Mouse (Mus musculus): Measurements from ENCODE around the gene Babam2. TPM values are rescaled to one million over a fixed set of nuclear protein-coding genes. Genes with fewer than 3 reads are reported as not detected.
A peak's percentile ranks its signal among the peaks of the same experiment; 100 is the strongest.

Babam2 gene
- total RNA-seq, 2 experiments from 2014 or later: 41.3 to 44.5 TPM

DNA sequence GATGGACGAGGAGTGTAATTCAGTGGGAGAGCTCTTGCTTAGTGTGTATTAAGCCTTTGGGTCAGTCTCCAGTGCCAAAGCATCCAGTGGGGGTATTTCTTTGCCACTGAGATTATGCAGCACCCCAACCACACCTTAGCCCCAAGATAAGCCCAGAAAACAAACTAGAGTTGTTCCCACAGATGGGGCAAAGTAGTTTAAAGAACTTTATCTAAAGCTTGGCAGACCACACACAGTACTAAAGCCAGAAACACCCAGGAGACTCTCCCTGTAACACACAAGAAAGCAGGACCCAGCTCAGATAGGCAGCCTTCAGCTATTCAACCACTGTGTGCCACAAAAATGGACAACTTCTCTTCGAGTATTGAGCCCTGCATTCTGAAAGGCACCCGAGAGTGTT, 376.6 kb downstream of the Babam2 start:
- intact Hi-C loops (cut with DNase I): no loop called here
- DNase-seq (ENCODE audit: low spot score in 2 of 2): no peak

DNA sequence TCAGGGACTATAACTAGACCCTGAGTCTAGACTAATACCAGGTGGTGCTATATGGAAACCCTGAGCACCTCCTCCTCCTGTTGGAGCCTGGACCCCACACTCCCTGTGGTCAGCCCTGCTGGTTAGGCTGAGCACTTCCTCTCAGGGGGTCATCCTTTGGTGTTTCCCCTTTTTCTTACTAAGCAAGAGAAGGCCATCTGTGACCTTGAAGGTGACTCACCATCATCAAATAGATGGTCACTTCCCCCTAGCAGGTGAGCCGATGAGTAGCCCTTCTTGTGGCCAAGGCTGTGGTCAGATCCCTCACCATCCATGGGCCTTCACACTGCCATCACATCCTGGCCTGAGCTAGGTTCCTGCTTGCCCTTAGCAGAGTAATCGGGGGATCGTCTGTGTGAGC, 379.7 kb downstream of the Babam2 start:
- DNase-seq (ENCODE audit: low spot score in 2 of 2): no peak
- intact Hi-C loops (cut with DNase I): no loop called here

DNA sequence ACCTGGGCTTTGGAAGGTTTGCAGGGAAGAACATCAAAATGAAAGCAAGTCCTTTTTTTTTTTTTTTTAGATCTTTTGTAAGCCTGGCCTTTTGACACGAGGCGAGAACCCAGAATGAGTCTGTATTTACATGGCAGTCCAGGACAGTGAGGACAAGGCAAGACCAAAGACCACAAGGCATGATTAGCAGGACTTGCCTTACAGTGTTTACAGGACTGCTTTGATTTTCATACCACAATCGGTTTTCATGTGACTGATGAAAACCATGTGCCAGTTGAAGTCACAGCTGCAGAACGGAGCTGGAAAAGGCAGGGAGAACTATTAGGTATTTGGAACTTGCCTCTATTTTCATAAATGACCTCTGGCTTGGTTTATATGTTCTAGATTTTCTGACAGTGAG, 381.5 kb downstream of the Babam2 start:
- intact Hi-C loops (cut with DNase I): no loop called here
- no peak for DNase-seq (ENCODE audit: low spot score in 2 of 2)

DNA sequence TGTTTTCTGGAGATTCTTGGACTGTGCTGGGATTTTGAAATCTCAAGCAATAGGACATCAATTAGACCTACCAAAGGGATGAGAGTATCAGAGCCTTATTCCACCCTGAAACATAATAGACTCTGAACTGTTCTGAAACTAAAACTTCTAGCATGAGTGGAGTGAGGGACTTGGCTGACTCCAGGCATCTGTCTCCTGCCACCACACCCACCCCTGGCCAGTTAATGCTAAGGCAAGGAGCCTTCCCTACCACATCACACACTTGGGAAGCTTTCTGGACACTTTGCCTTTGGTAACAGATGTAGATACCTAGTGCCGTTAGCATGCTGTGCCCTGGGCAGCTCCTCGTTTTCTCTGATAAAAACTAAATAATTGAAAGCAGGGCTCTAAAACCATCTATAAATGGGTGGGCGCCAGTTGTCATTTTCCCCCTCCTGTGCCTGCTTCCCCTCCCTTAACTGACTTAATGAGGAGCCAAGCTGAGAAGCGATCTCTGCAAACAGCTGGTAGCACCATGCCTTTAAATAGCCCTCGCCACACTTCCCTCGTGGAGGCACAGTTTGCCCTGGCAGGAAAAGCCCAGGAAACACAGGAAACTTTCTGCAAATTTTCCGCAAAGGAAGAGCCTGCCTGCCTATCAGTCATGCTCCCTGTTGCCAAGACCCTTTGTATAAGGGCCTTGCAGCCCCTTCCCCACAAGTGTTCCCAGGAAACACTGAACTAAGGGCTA, 383.2 kb downstream of the Babam2 start:
- intact Hi-C loops (cut with DNase I): no loop called here

DNA sequence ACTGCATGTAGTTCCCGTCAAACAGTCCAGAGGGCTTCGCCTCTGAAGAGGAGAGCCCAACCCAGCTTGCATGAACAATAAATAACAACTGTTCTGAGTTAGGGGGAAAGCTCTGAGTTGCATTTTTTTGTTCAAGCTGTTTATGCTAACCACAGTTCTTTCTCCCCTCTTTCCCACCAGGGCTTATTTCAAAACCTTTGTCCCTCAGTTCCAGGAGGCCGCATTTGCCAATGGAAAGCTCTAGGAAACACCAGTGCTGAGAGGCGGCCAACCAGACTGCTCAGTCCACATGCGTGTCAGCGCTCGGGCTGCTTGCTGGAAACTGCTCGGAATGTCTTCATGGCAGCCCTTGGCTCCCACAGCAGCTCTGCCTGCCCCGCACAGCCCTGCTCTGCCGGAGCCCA, 386.9 kb downstream of the Babam2 start:
- intact Hi-C loops (cut with DNase I): no loop called here
- no peak for DNase-seq (ENCODE audit: low spot score in 2 of 2)

More for the DNA sequence above, 383.2 kb downstream of the Babam2 start:
- DNase-seq (ENCODE audit: low spot score in 2 of 2): peak; percentile 33 to 43

DNA sequence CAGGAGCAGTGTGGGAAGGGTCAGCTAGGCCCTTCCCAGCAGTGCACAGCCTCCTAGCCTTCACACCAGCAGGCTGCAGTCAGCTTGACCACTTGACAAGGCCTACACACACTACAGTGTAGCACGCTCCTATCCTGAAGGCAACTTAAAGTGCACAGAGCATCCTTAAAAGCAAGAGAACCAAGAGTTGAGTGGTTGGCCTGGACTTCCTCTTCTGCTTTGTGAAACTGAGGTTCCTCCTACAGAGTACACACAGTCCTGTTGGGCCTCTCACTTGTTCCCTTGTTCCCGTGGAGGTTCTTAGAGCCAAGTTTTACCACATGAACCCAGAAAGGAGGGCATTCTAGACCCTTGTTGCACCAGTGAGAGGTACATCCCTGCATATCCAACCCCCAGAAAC, 388.1 kb downstream of the Babam2 start:
- intact Hi-C loops (cut with DNase I): no loop called here
- DNase-seq (ENCODE audit: low spot score in 2 of 2): no peak

DNA sequence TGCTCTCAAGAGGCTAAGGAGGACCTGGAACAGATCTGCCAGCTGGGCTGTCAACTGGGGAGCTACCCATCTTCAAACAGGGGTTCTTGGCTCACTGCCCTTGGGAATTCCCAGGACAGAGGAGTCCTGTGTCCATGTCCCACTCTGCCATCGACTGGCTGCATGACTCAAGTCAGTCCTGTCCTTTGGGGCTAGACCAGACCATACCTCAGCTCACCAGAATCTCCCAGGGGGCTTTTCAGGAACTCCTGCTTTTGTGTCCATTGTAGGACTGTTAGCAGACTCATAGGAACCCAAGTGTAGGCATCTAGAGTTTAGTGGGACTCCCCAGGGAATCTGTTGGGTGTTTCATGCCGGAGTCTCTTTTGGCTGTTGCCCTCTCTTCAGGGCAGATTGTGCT, 388.5 kb downstream of the Babam2 start:
- no peak for DNase-seq (ENCODE audit: low spot score in 2 of 2)
- intact Hi-C loops (cut with DNase I): no loop called here

DNA sequence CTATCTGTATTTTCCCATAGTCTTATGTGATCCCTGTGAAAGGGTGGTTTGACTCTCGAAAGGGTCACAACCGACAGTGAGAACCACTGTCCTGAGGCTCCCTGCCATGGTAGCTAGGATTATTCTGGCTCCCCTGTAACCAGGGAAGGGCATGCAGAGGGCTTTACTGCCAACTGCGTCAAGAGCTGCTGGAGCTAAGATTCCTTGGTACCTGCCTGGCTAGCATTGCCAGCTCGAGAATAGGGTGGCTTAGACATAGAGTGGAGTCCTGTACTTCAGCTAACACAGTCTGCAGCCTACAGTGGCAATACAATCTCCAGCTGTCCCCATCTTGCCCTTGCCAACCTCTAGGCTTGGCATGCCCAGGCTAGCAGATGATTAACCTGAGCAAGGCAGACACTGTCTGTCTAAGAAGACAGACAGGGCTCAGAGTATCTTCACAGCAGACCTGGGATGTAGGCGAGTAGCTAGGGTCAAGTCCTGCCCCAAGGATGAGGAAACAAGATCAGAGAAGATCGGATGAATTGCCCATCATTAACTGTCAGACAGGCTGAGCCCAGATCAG, 389.1 kb downstream of the Babam2 start:
- intact Hi-C loops (cut with DNase I): no loop called here
- no peak for DNase-seq (ENCODE audit: low spot score in 2 of 2)

DNA sequence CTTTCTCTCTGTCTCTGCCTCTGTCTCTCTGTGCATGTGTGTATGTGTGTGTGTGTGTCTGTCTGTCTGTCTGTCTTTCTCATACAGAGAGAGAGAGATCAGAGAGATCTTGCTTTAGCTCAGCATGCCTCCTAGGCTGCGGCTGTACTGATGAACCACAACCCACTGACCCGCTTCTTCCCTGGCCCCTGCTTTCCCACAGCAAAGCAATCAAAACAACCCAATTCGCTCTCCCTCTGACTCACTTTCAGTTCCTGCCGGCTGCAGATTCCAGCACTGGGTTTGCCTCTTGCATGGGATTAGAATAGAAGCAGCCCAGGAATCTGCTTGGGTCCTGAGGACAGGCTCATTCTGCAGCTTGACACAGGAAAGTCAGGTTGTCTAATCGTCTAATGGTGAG, 392.0 kb downstream of the Babam2 start:
- no peak for DNase-seq (ENCODE audit: low spot score in 2 of 2)
- intact Hi-C loops (cut with DNase I): no loop called here

DNA sequence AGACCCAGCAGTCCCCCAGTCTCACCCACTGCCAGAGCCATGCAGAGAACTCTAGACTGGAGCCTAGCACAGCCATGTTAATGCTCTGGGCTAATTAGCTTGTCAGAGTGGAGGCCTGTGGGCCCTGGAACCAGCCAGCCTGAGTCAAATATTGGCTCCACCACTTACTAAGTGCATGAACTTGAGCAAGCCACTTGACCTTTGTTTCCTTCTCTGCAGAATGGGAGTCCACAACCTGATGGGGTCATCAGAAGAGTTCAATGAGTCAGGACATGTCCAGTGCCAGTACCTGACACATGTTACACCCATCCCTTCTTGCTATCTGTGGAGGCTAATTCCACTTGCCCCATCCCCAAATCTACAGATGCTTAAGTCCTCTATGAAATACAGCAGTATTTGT, 394.8 kb downstream of the Babam2 start:
- intact Hi-C loops (cut with DNase I): no loop called here
- no peak for DNase-seq (ENCODE audit: low spot score in 2 of 2)

DNA sequence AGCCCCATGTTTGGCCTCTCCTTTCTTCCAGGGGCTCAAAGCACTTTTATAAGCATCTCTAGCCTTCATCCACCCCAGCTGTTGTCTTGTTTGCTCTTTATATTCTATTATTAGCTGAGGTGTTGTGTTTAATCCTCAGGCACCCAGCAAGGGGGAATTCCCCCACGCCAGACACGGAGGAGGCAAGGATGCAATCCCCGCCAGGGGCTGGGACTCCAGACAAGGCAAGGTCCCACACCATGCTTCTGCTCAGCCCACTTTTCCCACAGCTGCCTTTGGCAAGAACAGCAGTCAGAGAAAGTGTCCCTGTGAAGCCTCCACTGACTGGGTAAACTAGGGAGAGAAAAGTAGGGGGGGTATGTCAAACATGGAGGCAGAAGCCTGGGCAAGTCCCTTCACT, 401.2 kb downstream of the Babam2 start:
- intact Hi-C loops (cut with DNase I): no loop called here
- no peak for DNase-seq (ENCODE audit: low spot score in 2 of 2)

DNA sequence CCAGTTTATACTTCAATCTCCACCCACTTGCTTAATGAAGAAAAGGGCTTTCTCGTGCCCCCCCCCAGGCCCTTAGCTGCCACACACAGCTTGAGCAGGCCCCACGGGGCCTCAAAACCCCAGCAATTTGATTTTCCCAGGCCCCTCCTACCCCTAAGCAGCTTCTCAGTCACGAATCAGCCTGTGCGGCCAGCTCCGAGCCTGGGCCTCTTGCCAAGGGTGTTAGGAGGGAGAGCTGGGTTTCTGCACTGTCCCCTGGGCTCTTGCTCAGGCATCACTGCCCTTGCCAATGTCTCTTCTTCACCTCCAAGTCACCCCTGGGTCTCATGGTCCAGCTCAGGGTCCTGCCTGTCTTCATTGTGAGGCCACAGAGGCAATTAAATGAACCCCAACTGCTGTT, 405.0 kb downstream of the Babam2 start:
- peak; percentile 14 to 30 for DNase-seq (ENCODE audit: low spot score in 2 of 2)
- intact Hi-C loops (cut with DNase I): no loop called here

DNA sequence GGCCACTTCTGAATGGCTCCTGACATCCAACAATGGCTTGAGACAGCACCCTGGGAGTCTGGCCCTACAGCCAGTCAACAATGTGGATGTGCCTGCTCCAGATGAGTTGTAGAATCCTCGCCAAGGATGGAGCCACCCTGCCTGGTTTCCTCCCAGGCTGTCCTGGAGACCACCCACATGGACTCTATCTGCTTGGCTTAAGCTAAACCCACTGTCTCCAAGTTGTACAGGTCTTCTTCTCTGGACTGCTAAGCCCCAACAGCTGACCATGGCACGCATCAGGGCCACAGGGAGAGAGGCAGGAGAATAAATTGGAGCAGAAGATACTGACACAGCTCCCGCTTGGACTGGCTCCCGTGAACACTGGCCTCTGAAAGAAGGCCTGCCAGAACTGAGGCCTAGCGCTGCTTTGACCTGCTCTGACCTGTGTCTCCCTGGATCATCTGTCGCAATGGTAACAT, 405.5 kb downstream of the Babam2 start:
- intact Hi-C loops (cut with DNase I): no loop called here
- DNase-seq (ENCODE audit: low spot score in 2 of 2): no peak

DNA sequence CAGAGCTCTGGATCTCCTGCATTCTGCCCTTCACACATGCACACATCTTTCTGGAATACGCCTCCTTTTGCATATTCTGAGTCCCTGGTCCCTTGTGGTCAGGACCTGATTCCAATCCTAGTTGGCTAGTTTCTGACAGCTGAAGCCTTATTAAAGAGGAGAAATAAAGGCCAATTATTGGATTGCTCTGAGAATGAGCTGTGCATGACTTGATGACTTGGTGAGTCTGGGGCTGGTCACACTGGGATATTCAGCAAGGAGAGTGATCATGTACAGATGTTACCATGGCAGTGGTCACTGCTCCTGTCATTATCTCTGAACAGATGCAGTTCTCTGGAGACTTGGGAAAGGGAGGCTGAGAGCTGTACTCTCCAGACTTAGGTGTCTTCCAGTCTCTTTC, 406.1 kb downstream of the Babam2 start:
- no peak for DNase-seq (ENCODE audit: low spot score in 2 of 2)
- intact Hi-C loops (cut with DNase I): no loop called here

DNA sequence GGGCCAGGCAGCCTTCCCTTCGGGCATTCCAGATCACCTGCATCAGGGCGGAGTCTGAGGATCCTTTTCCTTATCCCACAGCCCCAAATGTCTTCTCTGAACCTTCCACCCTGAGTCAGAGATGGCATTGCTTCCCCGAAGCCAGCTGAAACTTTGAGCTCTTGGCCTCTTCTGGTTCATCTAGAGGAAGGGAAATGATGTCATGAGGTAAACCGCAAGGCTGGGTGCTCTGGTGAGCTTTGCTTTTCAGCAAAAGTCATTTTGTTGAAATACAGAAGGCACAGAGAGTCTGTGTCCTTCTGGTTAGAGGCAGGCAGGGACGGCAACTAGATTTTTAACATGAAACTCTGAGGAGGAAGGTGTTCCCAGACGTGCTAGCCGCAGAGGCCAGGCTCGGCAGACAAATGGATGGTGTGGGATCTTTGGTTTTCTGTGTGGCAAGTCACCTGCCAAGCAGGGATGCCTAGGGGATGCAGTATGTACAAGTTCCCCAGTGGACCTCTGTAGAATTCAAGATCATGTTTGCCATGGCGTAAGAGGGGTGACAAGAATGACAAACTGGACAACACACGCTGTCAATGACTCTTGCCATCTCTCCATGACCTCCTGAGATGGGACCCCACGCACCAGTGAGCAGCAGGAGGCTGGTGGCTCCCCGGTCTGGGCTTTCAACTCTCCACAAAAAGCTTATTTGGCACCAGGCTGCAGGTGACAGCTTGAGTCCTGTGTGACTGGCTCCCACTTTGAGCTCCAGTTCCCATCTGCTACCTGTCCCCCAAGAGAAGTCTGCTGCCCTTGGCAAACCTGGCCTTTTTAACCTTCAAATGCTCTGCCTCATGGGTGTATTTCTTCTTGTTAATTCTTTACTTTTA, 406.9 kb downstream of the Babam2 start:
- intact Hi-C loops (cut with DNase I): no loop called here
- DNase-seq (ENCODE audit: low spot score in 2 of 2): no peak

DNA sequence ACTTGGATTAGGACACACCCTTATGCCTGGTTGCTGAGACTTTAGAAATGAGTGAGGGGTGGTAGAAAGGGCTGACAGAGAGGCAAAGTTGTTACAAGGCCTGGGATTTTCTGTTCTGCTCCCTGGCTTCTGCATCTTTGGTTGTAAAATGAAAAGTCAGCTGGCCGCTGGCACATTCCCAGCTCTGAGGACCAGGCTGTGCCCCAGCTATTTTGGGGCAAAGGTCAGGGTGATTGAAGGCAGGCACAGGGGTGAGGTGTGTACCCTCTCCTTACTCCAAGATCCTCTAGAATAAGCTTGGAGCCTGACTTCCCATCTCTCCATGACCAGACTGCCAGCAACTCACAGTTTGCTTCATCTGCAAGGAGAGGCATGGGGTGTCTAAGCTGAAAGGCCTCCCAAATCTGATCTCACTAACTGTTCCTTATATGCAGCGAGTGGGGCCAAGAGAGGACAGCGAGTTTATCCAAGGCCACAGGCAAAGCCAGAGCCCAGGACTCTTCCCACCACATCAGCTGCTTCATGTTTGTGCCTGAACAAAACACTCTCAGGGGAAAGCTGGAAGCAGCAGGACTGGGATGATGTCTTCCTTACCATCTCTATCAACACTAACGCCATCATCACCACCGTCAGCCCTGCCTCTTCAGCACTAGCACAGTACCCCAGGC, 409.1 kb downstream of the Babam2 start:
- intact Hi-C loops (cut with DNase I): no loop called here
- DNase-seq (ENCODE audit: low spot score in 2 of 2): no peak

DNA sequence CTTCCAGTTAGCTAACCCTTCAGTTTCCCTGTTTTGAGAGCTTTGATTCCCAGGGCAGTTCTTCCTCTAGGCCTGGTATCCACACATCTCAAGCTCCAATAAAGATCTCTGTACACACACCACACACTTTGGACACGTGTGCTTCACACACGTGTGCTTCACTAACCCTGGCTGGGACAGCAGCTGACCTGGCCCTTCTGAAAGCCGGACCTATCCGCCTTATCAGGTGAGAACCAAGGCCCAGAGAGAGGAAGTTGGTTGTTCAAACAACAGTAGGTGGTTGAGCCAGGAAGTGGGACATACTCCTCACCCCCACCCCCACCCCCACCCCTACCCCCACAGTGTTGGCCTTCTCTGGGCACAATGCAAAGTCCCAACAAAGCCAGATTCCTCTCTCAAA, 413.2 kb downstream of the Babam2 start:
- intact Hi-C loops (cut with DNase I): no loop called here

DNA sequence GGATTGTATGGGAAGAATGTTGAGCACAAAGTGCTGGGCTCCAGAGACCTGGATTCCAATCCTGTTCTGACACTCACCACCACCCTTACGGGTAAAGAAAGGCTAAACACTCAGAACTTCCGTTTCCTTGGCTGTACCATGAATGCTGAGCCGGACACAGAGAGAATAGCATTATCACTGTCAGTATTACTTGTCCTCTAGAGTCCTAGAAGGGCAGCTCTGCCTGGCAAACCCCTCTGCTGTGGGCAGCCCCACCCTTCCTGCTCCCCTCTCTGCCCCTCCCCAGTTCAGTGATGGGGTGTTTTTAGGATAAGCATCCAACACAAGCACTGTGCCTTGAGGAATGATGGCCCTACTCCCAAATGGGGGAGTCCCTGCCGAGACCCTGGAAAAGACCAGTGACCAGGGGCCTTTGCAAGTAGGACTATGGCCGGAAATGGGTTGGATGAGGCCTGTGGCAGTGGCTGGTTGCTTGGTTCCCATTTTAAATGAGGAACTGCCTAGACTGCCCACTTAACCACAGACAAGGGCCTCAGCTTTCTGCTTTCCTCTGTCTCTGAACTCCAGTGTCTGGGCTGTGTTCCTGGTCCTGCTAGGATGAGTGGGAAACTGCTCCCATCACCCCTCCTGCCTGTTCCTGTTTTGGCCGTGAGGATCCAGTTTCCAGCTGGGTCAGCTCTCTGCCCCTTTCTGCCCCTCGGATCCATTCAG, 414.9 kb downstream of the Babam2 start:
- no peak for DNase-seq (ENCODE audit: low spot score in 2 of 2)
- intact Hi-C loops (cut with DNase I): no loop called here

More for the DNA sequence above, 413.2 kb downstream of the Babam2 start:
- no peak for DNase-seq (ENCODE audit: low spot score in 2 of 2)

DNA sequence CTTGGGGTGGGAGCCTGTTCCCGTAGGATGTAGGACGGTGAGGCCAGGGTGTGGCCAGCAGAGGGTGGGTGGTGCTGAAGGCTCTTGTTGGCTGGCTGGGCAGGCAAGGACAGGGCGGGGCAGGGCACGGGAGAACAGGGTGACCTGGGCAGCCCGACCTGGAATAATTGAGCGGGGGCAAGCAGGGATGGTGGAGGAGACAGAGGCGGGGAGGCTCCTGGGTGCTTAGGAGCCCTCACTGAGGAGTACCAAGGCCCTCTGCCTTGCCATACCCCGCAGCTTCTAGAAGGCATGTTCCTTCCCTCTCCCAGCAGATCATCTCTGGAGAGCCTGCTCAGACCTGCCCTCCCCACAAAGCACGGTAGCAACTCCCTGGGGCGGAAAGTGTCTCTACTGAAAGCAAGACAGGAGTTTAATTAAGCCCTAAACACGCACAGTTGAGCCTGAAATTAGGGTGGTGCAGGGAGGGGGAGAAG, 423.5 kb downstream of the Babam2 start:
- no peak for DNase-seq (ENCODE audit: low spot score in 2 of 2)
- intact Hi-C loops (cut with DNase I): no loop called here
